Mouse (Mus musculus): Measurements from ENCODE around the gene Fcho1.
"Not testable (repeated sequence)": the region's sequence is repeated elsewhere in the genome, so short reads cannot be mapped to it uniquely, and the experiment has no call there.

Gene Fcho1

DNA sequence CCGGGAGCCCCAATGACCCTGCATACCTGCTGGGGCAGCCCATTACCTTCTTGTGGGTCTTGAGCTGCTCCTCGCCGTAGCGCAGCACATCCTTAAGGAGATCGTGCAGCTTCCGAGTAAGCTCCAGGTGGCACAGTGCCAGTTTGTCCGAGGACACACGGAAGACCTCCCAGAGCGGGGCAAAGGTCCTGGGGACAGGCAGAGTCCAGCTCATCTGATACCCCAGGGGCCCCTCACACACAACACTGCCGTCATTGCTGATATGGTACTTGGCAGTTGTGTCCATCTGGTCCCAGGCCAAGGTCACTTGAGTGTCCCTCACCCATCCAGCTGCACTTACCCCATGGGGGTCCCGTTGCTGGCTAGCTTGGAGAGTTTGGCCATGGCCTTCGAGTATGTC lies 8.4 kb downstream of the Fcho1 start:
- DNase-seq = peak in 1 of 2 experiments; percentile 23

GRCm38 (mm10) chr8:71716561-71717053 lies 8.9 kb downstream of the Fcho1 start:
- no peak for DNase-seq

- no peak for DNase-seq
Observed at GRCm38 (mm10) chr8:71715531-71715930, 10.0 kb downstream of the Fcho1 start.

DNA sequence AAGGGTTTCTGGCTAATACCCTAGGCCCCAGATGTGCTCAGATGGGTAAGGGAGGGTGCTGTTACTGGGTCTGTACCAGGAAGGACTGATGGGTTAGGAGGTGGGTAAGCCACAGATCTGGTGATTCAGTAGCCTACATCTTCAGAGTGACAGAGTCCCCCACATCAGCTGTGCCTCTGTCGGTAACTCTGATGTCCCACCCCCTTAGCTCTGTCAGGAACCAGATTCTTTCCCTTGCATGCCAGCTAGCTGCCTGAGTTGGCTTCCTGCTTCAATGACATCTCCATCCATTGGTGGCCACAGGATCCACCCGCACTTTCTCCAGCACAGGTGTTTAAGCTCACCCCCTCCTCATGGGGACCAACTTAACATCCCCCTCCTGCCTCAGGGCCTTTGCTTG lies 13.9 kb downstream of the Fcho1 start:
- no peak for DNase-seq

DNA sequence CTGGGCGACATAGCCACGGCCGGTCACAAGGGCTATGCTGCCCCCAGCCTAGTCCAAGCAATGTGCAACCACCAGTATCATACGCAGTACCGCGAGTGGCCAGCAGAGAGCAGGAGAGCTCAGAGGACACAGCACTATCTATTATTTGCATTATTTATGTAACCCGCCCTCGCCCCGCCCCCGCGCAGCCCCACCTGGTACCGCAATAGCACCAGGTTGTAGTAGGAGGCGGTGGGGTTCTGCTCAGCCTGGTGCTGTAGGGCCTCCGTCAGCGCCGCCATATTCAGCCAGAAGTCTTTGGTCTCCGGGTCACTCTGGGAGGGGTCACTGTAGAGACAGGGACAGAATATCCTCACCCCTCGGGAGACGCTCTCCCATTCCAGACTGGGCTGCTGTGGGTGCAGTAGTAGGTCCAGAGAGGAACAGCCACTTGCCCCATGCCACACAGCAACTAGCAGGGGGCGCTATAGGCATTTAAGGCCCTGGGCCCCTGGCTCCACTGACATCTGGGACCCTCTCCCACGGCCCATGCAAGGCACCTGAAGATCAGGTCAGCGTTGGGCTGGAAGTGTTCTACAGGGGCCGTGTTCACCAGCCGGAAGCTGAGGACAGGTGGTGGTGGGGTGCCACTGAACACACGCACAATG lies 15.6 kb downstream of the Fcho1 start:
- peak; percentile 74 to 87 for DNase-seq

- no peak for DNase-seq
Observed at GRCm38 (mm10) chr8:71709134-71709799, 16.2 kb downstream of the Fcho1 start.

GRCm38 (mm10) chr8:71707874-71708273 lies 17.6 kb downstream of the Fcho1 start:
- DNase-seq = peak in 1 of 2 experiments; percentile 57

GRCm38 (mm10) chr8:71703400-71703799 lies 22.1 kb downstream of the Fcho1 start:
- DNase-seq = not testable (repeated sequence)

- no peak for DNase-seq
Observed at GRCm38 (mm10) chr8:71702923-71703322, 22.6 kb downstream of the Fcho1 start.

GRCm38 (mm10) chr8:71702087-71702432 lies 23.5 kb downstream of the Fcho1 start:
- DNase-seq = no peak

- DNase-seq = no peak
Observed at GRCm38 (mm10) chr8:71701414-71702086, 24.0 kb downstream of the Fcho1 start, which contains the start of gene B3gnt3. B3gnt3 (minus strand) TSS chr8:71701789.

- DNase-seq = peak; percentile 53 to 62
Observed at GRCm38 (mm10) chr8:71700493-71701269, 24.8 kb downstream of the Fcho1 start.

- DNase-seq = not testable (repeated sequence)
Observed at GRCm38 (mm10) chr8:71695456-71695855, 30.1 kb downstream of the Fcho1 start.

- no peak for DNase-seq
Observed at GRCm38 (mm10) chr8:71693166-71694041, 32.1 kb downstream of the Fcho1 start.

DNA sequence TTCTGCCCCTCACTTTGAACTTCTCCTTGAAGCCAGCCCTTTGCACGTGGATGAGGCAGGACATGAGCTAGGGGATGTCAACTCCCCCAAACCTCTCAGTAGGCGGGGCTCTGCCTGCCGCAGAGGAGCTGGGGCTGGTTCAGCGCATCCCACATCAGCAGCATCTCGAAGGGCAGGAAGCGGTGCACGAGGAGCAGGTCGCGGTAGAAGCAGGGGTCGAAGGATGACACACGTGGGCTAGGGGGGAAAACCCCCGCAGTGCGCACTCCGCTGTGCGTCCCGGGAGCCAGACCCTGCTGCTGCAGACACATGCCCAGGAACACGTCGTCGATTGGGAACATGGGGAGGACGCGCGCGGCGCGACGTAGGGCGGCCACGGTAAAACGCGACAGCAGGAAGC lies 33.0 kb downstream of the Fcho1 start:
- DNase-seq = peak in 1 of 2 experiments; percentile 29

DNA sequence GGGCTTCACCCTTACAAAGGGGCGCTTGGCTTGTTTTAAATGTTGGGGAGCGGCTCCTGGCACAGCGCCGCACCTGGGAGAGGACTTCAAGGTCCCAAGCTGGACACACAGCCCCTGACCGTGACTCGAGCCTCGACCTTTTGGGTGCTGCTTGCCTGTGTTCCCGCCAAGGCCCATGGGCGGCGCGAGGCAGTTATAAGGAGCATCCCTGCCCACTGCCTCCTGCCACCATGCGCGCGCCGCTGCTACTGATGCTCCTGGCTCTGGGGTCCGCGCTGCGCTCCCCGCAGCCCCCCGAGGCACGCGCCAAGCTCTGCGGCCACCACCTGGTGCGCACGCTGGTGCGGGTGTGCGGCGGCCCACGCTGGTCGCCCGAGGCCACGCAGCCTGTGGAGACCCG lies 36.5 kb downstream of the Fcho1 start, which contains the start of gene Insl3:
Insl3 (plus strand) TSS at position 187 of the 400 bp plus-strand sequence.
- peak in 1 of 2 experiments; percentile 23 for DNase-seq

DNA sequence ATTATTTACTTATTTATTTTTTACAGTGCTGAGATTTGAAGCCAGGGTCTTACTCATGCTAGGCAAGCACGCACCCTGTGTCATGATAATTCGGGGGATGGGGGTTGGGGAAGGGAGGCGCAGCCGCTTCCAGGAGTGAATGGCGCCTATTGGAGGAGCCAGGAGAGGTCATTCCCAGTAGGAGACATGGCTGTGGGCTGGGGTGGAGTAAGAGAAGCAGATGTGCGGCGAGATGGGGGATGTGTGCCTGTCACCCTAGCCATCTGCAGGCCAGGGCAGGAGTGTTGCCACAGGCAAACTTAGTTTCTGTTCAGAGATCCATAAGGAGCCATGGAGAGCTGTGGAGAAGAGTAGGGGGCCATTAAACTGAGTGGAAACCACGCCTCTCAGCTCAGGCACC lies 37.9 kb downstream of the Fcho1 start:
- DNase-seq = no peak

- peak in 1 of 2 experiments; percentile 40 for DNase-seq
Observed at GRCm38 (mm10) chr8:71686143-71686734, 39.3 kb downstream of the Fcho1 start.

DNA sequence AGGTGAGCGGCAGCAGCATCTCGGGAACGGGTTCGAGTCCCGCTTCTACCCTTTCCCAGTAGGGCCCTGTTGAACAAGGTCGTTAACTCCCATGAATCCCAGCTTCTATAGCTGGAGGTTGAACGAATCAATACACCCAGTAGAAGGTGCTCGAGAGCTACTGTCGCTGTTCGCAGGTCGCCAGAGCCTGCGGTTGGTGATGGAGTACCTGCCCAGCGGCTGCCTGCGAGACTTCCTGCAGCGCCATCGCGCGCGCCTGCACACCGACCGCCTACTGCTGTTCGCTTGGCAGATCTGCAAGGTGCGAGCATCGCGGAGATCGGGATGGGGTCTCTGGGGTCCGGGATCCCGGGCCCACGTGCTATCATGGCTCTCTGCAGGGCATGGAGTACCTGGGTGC lies 39.9 kb downstream of the Fcho1 start:
- DNase-seq = peak in 1 of 2 experiments; percentile 28

DNA sequence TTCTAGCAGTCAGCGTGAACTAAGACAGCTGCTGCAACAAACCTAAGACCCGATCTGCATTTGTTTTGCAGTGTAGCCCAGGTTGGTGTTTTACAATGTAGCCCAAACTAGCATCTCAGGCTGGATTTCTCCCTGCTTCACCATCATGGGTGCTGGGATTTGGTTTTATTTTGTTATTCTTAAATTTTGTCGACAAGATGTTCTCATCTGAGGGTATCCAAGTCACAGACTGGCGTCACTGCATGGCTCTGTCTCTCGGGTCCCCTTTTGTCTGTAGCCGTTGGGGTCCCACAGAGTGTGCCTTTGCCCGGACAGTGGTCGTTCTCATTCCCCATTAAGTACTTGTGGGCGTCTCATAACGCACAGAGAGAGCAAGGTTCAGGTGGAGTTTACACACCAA lies 40.8 kb downstream of the Fcho1 start:
- no peak for DNase-seq

DNA sequence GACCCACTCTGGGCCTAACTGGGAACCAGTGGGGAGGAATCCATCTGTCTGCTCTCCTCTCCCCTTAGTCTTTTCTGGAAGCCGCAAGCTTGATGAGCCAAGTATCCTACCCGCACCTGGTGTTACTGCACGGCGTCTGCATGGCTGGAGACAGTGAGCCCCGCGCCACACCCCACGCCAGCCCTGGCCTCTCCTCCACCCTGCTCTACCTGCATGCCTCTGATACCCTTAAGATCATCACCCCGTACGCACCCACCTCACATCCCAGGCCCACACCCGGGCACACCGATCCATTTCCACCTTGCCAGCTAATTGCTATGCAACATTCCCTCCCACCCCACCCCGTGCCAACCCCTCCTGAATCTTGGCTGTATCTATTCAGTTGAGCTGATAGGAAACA lies 42.7 kb downstream of the Fcho1 start:
- no peak for DNase-seq
